Mouse (Mus musculus) embryonic facial prominence, embryonic 15.5 days (tissue): ENCODE data around the gene Kif16b. TPM values are rescaled to one million over a fixed set of nuclear protein-coding genes. Genes with fewer than 3 reads are reported as not detected.

Source experiments
- ATAC-seq: fragments of 200-750 bp; cut with Nextera tagmentation; 2 replicates; pipeline ENCODE4 v1.8.0; 2017; ENCODE audit warnings: low read depth, moderate TSS enrichment; ENCODE audit not compliant: insufficient number of reproducible peaks, low FRiP score, low TSS enrichment
- H3K27ac ChIP-seq: fragments of 300-500 bp; sonication (generic); replicated peaks from 2 replicates; pipeline ENCODE4 v1.5.1; 2015; ENCODE audit warnings: mild to moderate bottlenecking, inconsistent platforms
- H3K27me3 ChIP-seq: fragments of 300-500 bp; sonication (generic); 2 replicates; pipeline ENCODE4 v1.6.1; 2015; ENCODE audit warnings: inconsistent platforms
- H3K36me3 ChIP-seq: fragments of 300-500 bp; sonication (generic); 2 replicates; pipeline ENCODE4 v1.6.1; 2015; ENCODE audit warnings: mild to moderate bottlenecking, inconsistent platforms
- H3K4me1 ChIP-seq: fragments of 300-500 bp; sonication (generic); 2 replicates; pipeline ENCODE4 v1.6.1; 2015; ENCODE audit warnings: inconsistent platforms
- H3K4me2 ChIP-seq: fragments of 300-500 bp; sonication (generic); replicated peaks from 2 replicates; pipeline ENCODE4 v1.6.1; 2015; ENCODE audit warnings: mild to moderate bottlenecking, inconsistent platforms
- H3K4me3 ChIP-seq: fragments of 300-500 bp; sonication (generic); replicated peaks from 2 replicates; pipeline ENCODE4 v1.5.1; 2015; ENCODE audit warnings: mild to moderate bottlenecking, inconsistent platforms
- H3K9ac ChIP-seq: fragments of 300-500 bp; sonication (generic); 2 replicates; pipeline ENCODE4 v1.6.1; 2015; ENCODE audit warnings: inconsistent platforms
- H3K9me3 ChIP-seq: fragments of 300-500 bp; sonication (generic); replicated peaks from 2 replicates; pipeline ENCODE4 v1.6.1; 2016; ENCODE audit warnings: inconsistent platforms
- WGBS: fragments of 180-500 bp; shearing (Covaris S2); methylation state at CpG from one replicate; pipeline ENCODE4 v1.1.7; 2015; 5-methylcytosine and 5-hydroxymethylcytosine counted together
- polyA plus RNA-seq: library from polyadenylated mRNA; unstranded; fragments of >200 nt; fragmentation: Nextera tagmentation; extraction: Ambion mirVana; gene quantifications from 2 replicates; pipeline ENCODE4 v1.2.1, GENCODE M21; 2015

Gene Kif16b
- polyA plus RNA-seq, 1 experiment from 2014 or later: 10.9 TPM

DNA sequence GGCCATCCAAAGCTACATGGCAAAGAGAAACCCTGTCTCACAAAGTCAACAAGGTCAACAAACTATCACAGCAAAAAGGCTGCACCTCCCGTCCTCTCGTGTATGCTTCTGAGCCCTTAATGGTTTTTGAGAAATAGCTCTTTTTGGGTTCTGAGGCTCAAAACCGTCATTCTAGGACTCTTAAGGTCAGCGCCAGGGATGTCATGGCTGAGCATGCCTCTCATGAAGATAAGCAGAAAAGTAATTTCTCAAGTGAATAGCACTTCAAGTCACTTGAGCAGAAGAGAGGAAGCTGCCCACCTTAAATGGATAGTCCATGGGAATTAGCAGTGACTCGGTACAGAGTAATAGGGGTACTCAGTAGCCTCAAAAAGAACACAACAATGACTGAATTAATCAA is 291.1 kb downstream of the Kif16b start:
- H3K36me3 ChIP-seq: no peaks in the 10 kb centered on the region
- ATAC-seq: no peak
- H3K27me3 ChIP-seq: no peaks in the 10 kb centered on the region

DNA sequence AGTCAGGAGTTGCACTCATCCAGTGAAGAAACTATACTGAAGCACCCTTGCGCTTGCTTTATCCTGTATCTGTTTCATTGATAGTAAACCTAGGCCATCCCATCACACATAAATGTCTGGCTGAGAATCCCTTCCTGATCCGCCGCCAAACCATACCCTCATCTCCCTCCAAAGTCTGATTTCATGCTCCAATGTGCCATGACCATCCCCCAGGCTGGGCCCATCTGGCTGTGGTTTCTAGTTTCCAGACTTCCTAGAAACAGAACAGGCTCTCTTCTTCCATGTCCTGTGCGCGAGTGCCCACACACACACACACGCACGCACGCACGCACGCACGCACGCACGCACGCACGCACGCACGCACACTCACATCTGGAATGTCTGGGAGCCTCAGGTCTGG is 292.6 kb downstream of the Kif16b start:
- Histone ChIP-seq H3K4me1 (peaks cover 14% of the 10 kb centered on the region), H3K4me2 (no peak overlapping the region), H3K9ac (no peak overlapping the region), H3K36me3 (no peaks in the 10 kb centered on the region), H3K27me3 (no peaks in the 10 kb centered on the region), H3K9me3 (no peaks in the 10 kb centered on the region), H3K4me3 (no peak overlapping the region), H3K27ac (peak overlapping the region; percentile 71)
- WGBS: 35% methylated on average over 17 of the region's 17 CpGs
- ATAC-seq: peak; percentile 76

More for the DNA sequence above, 291.1 kb downstream of the Kif16b start:
- Histone ChIP-seq H3K9me3 (no peaks in the 10 kb centered on the region), H3K27ac (no peak overlapping the region), H3K4me2 (no peak overlapping the region), H3K4me3 (no peak overlapping the region), H3K4me1 (peaks cover 14% of the 10 kb centered on the region), H3K9ac (no peak overlapping the region)
- 89% methylated on average over 5 of the region's 5 CpGs for WGBS

DNA sequence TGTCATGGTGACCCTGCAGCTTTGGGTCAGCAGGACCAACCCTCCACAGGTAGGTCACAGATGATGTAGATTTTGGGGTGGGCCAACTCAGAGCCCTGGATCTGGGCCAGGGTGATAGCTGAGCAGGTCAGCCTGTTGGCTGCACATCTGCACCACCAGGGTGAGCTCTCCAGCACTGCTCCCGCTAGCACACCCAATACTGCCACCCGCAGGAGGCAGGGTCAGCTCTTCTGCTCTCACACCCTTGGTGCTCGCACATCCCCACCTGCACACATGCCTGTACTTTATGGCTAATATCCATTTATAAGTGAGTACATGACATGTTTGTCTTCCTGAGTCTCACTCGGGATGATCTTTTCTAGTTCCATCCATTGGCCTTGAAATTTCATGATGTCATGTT is 296.6 kb downstream of the Kif16b start:
- H3K27ac ChIP-seq: no peak overlapping the region
- no peaks in the 10 kb centered on the region for H3K27me3 ChIP-seq
- H3K9me3 ChIP-seq: no peaks in the 10 kb centered on the region
- no peak overlapping the region for H3K4me2 ChIP-seq
- H3K4me1 ChIP-seq: peaks cover 14% of the 10 kb centered on the region
- no peak for ATAC-seq
- 88% methylated on average over 4 of the region's 4 CpGs for WGBS
- H3K36me3 ChIP-seq: no peaks in the 10 kb centered on the region
- no peak overlapping the region for H3K9ac ChIP-seq
- H3K4me3 ChIP-seq: no peak overlapping the region

DNA sequence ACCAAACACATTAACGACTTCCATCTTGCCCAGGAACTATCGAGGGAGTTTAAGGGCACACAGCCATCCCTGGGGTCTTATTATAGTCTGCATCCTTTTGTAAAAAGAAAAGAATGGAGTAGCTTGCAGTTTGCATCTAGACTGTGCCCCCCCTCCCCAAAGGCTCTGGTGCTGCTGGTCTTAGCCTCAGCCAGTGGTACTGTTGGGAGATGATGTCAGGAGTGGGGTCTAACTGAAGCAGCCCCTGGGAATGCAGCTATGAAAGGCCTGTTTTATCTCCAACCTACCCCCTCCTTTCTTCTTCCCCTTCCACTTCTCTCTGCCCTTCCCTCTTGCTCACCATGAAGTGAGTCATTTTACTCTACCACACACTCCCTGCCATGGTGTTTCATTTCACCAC is 298.1 kb downstream of the Kif16b start:
- H3K27ac ChIP-seq: no peak overlapping the region
- no peak for ATAC-seq
- no peaks in the 10 kb centered on the region for H3K36me3 ChIP-seq
- no peaks in the 10 kb centered on the region for H3K27me3 ChIP-seq
- no peaks in the 10 kb centered on the region for H3K9me3 ChIP-seq
- no peak overlapping the region for H3K4me2 ChIP-seq
- H3K9ac ChIP-seq: no peak overlapping the region
- 42% methylated on average over 2 of the region's 2 CpGs for WGBS
- no peaks in the 10 kb centered on the region for H3K4me1 ChIP-seq
- H3K4me3 ChIP-seq: no peak overlapping the region

DNA sequence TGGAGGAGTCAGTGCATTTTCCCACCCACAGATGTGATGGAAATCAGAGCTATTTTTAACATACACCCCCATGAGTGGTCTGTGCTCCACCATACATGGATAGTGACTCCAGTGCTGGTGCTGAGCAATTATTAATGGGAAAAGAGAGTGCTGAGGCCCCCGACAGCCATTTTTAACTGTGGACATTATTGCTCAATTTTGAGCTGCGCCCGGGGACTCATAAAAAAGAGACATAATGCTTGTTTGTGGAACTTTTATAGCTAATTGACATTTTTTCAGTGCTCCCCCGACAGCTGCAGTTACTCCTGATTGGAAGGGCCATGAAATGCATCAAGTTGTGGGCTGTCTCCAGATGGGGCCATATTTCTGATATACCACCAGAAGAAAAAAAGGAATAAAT is 302.1 kb downstream of the Kif16b start:
- Histone ChIP-seq H3K4me3 (no peak overlapping the region), H3K4me2 (no peak overlapping the region), H3K36me3 (no peaks in the 10 kb centered on the region), H3K4me1 (no peaks in the 10 kb centered on the region), H3K9me3 (no peaks in the 10 kb centered on the region), H3K9ac (no peak overlapping the region), H3K27me3 (no peaks in the 10 kb centered on the region), H3K27ac (no peak overlapping the region)
- no peak for ATAC-seq
- WGBS: 69% methylated on average over 4 of the region's 4 CpGs

DNA sequence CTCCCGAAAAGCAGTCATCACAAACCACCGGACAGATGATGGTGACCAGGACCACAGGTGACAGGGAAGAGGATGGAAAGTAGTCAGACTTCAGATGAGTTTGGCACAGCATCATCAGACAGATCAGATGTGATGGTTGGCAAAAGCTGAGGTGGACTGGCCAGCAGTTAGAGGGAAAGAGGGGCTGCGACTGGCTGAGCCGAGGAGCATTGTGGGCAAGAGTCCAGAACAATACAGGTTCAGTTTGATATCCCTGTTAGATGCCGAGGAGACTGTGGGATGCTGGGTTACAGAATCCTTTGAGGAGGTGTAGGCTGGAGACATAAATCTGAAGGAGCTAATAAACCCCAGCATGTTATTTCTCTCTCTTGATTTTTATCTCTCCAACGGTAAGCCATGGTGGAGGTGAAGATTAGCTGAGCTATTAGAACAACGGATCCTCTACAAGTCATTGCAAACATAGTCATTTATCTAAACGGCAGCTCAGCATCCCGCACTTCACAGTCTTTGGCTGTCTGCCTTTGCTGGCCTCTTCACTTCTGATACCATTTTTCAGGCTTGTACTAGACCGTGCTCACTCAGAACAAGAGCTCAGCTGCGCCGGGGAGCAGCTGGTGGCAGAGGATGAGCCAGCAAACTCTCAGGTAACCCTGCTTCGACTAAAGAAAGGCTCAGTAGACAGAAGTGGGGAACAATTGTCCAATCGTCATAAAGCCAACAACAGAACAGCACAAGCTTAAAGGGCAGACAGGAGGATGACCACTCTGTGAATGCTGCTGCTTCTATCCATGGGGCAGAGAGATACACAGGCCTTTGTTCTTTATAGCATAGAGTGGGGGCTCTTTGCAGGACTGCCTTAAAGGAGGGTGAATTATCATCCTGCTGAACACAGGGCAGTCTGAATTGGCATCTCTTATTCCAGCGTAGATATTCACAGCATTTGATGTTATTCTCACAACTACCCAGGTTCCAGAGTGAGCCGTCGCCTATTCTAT is 304.9 kb downstream of the Kif16b start:
- no peak for ATAC-seq
- Histone ChIP-seq H3K27ac (no peak overlapping the region), H3K27me3 (no peaks in the 10 kb centered on the region), H3K36me3 (no peaks in the 10 kb centered on the region), H3K9ac (no peak overlapping the region), H3K4me2 (no peak overlapping the region), H3K4me1 (no peaks in the 10 kb centered on the region), H3K9me3 (no peaks in the 10 kb centered on the region), H3K4me3 (no peak overlapping the region)
- WGBS: 76% methylated on average over 17 of the region's 17 CpGs

DNA sequence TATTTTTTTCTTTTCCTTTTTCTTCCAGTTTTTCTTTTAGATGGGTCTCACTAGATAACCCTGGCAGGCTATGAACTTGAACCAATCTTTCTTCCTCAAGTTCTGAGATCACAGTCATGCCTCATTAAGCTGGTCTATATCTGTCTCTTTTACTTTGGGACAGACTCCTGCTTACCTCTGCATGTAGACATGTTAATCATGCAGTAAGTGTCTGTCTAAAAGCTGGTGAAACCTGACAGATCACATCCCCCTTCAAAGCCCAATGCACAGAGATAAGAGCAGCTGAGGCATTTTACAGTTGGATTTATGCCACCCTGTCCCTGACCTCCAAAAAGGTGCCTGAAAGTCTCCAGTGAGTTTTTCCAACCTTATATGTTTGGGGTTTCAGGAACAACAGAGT is 310.4 kb downstream of the Kif16b start:
- Histone ChIP-seq H3K27ac (no peak overlapping the region), H3K9me3 (no peaks in the 10 kb centered on the region), H3K27me3 (no peaks in the 10 kb centered on the region), H3K36me3 (no peaks in the 10 kb centered on the region), H3K4me2 (no peak overlapping the region), H3K4me1 (peaks cover 11% of the 10 kb centered on the region; the same call in 1 of the 2 replicates), H3K4me3 (no peak overlapping the region), H3K9ac (no peak overlapping the region)
- no peak for ATAC-seq

DNA sequence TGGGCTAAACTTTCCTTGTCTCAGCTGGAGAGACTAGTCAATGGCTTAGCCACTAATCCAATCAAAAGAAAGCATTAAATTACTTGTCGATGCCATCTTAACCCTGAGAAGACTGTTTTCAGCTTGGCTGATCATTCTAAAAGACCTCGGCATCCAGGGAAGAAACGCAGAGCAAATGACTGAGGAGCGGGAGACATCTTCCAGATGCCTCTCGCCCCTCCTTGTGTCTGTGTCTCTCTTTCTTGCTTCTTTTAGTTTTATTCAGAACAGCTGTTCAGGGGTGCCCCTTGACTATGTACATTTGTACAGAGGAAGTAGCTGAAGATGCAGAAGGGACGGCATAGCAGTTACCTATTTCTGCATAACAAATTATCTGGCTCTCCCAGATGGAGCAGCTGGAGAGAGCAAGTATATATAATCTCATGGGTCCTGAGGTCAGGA is 311.0 kb downstream of the Kif16b start:
- no peaks in the 10 kb centered on the region for H3K9me3 ChIP-seq
- H3K4me1 ChIP-seq: peaks cover 11% of the 10 kb centered on the region; the same call in 1 of the 2 replicates
- peak overlapping the region; percentile 8; the same call in 1 of the 2 replicates for H3K4me2 ChIP-seq
- H3K9ac ChIP-seq: no peak overlapping the region
- no peak overlapping the region for H3K4me3 ChIP-seq
- H3K36me3 ChIP-seq: no peaks in the 10 kb centered on the region
- H3K27me3 ChIP-seq: no peaks in the 10 kb centered on the region
- no peak overlapping the region; the same call in 1 of the 2 replicates for H3K27ac ChIP-seq
- no peak for ATAC-seq
- 14% methylated on average over 6 of the region's 6 CpGs for WGBS

DNA sequence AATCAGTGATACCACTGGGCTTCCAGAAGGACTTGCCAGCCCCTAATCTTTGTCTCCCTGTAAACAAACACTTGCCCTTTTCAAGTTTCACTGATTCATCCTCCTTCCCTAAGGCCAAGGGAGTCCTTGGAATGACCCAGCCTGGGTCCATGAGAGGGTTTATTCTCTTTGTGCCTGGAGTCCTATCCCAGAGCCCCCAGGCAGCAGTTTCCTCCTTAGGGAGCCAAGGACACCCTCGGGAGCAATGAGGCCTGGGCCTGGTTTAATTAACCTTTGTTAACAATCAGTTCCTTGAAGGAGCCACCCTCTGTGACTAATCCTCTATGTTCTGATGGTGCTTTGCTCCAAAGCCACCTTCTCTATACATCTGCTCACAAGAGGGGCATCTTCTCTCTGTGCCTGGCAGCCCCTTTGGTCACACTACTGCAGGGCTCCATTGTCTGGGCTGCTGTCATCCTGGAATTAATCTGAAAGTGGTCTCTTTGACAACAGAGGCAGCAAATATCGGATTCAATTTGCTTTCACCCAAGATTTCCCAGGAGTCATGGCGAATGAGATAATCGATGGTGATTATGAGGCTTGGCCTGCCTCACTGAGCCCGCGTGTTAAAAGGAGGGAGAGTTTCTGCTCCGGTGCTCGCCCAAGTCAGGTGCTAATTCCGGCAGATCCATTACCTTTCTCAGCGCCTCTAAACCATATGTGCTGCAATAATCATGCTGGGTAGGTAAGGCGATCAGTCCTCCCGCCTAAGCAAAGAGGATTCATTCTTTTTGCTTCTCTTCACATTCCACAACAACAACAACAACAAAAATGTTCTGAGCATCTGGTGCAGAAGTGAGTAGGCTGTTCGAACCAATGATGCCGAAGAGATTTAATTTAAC is 311.7 kb downstream of the Kif16b start:
- no peak overlapping the region; the same call in 1 of the 2 replicates for H3K27ac ChIP-seq
- H3K9me3 ChIP-seq: no peaks in the 10 kb centered on the region
- H3K4me2 ChIP-seq: peak overlapping the region; percentile 8; the same call in 1 of the 2 replicates
- H3K27me3 ChIP-seq: no peaks in the 10 kb centered on the region
- 26% methylated on average over 14 of the region's 14 CpGs for WGBS
- no peak for ATAC-seq
- peaks cover 11% of the 10 kb centered on the region; the same call in 1 of the 2 replicates for H3K4me1 ChIP-seq
- H3K36me3 ChIP-seq: no peaks in the 10 kb centered on the region
- H3K9ac ChIP-seq: no peak overlapping the region
- H3K4me3 ChIP-seq: no peak overlapping the region

DNA sequence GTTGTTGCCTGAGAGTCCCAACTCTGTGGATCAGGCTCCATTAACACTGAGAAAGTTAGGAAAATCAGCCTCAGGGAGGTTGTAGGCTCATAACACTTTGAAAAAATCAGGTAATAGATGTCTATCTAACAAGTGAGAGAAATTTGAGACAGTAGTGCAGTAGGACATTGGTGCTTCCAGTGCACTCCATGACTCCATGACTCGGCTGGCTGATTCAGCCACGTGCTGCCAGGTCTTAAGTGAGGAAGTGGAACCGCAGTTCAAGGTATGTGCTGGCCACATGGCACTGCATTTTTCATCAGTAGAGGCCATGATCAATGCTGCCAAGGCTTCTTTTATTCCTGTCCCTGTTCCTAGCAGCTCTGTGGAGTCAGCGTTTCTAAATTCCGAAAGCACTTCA is 315.5 kb downstream of the Kif16b start:
- Histone ChIP-seq H3K4me1 (peaks cover 11% of the 10 kb centered on the region; the same call in 1 of the 2 replicates), H3K4me2 (no peak overlapping the region), H3K36me3 (no peaks in the 10 kb centered on the region), H3K27ac (no peak overlapping the region), H3K9ac (no peak overlapping the region), H3K27me3 (no peaks in the 10 kb centered on the region), H3K9me3 (no peaks in the 10 kb centered on the region), H3K4me3 (no peak overlapping the region)
- no peak for ATAC-seq
- 86% methylated on average over 5 of the region's 5 CpGs for WGBS
